Mouse (Mus musculus) heart, postnatal 36 days (tissue): ENCODE data around the gene Stum. TPM values are rescaled to one million over a fixed set of nuclear protein-coding genes. Genes with fewer than 3 reads are reported as not detected.

ENCODE experiments used
- DNase-seq, 2 experiments: peaks; one replicate each; pipeline ENCODE4 v3.0.0; 2021 to 2022
- intact Hi-C: fragments of 180-260 bp; cut with DNase I; formaldehyde crosslinking; loops from one replicate; pipeline ENCODE4 v1.15.1; 2025
- total RNA-seq, 2 experiments: library from RNA; stranded (reverse); gene quantifications; 2 replicates each; pipeline ENCODE4 v1.2.3; 2021

Stum gene
- total RNA-seq, 2 experiments from 2014 or later, result 1.3 to 1.8 TPM

- intact Hi-C loops, result no loop called here
- no peak for DNase-seq
These were observed 16.9 kb upstream of the Stum start for GRCm38 (mm10) chr1:180500218-180500617.

GRCm38 (mm10) chr1:180499766-180500165 lies 16.5 kb upstream of the Stum start:
- no peak for DNase-seq
- intact Hi-C loops, result no loop called here

GRCm38 (mm10) chr1:180492777-180493176 lies 9.5 kb upstream of the Stum start:
- intact Hi-C loops, result no loop called here
- DNase-seq, result no peak

- intact Hi-C loops, result loop anchor here (2.0 kb wide), 1 partner anchor 217 kb away; no protein-coding TSS in a partner anchor
- DNase-seq, result no peak
These were observed 2.0 kb upstream of the Stum start for GRCm38 (mm10) chr1:180485346-180485745.

GRCm38 (mm10) chr1:180482840-180483398 lies 385 bp downstream of the Stum start:
- DNase-seq, result peak in 1 of 2 experiments; percentile 10

GRCm38 (mm10) chr1:180481956-180482355 lies 1.3 kb downstream of the Stum start:
- DNase-seq, result no peak
- intact Hi-C loops, result loop anchor here (2.0 to 5.0 kb wide), 2 partner anchors 69 to 305 kb away; no protein-coding TSS in a partner anchor

More at GRCm38 (mm10) chr1:180482840-180483398, 385 bp downstream of the Stum start:
- intact Hi-C loops, result loop anchor here (2.0 to 5.0 kb wide), 2 partner anchors 68 to 306 kb away; no protein-coding TSS in a partner anchor

- DNase-seq, result no peak
- intact Hi-C loops, result loop anchor here (5.0 kb wide), 1 partner anchor 304 kb away; no protein-coding TSS in a partner anchor
These were observed 2.0 kb downstream of the Stum start for GRCm38 (mm10) chr1:180481331-180481730.

- intact Hi-C loops, result loop anchor here (5.0 kb wide), 1 partner anchor 303 kb away; no protein-coding TSS in a partner anchor
- no peak for DNase-seq
These were observed 3.0 kb downstream of the Stum start for GRCm38 (mm10) chr1:180480325-180480724.

GRCm38 (mm10) chr1:180473566-180473965 lies 9.7 kb downstream of the Stum start:
- intact Hi-C loops, result no loop called here
- peak; percentile 34 to 48 for DNase-seq

GRCm38 (mm10) chr1:180468004-180468403 lies 15.3 kb downstream of the Stum start:
- DNase-seq, result no peak
- intact Hi-C loops, result no loop called here

GRCm38 (mm10) chr1:180465620-180466019 lies 17.7 kb downstream of the Stum start:
- intact Hi-C loops, result no loop called here
- DNase-seq, result no peak

- intact Hi-C loops, result no loop called here
- DNase-seq, result no peak
These were observed 18.9 kb downstream of the Stum start for GRCm38 (mm10) chr1:180464357-180464756.

GRCm38 (mm10) chr1:180462983-180463475 lies 20.3 kb downstream of the Stum start:
- intact Hi-C loops, result no loop called here
- DNase-seq, result no peak

GRCm38 (mm10) chr1:180462396-180462795 lies 20.9 kb downstream of the Stum start:
- peak; percentile 37 to 39 for DNase-seq
- intact Hi-C loops, result no loop called here

- intact Hi-C loops, result no loop called here
- no peak for DNase-seq
These were observed 22.6 kb downstream of the Stum start for GRCm38 (mm10) chr1:180460721-180461120.

- intact Hi-C loops, result no loop called here
- DNase-seq, result peak; percentile 10 to 21
These were observed 24.6 kb downstream of the Stum start for GRCm38 (mm10) chr1:180458680-180459079.

GRCm38 (mm10) chr1:180458274-180458673 lies 25.0 kb downstream of the Stum start:
- DNase-seq, result peak in 1 of 2 experiments; percentile 19
- intact Hi-C loops, result no loop called here

GRCm38 (mm10) chr1:180449641-180450040 lies 33.7 kb downstream of the Stum start:
- intact Hi-C loops, result no loop called here
- DNase-seq, result no peak

GRCm38 (mm10) chr1:180444411-180444810 lies 38.9 kb downstream of the Stum start:
- intact Hi-C loops, result no loop called here

GRCm38 (mm10) chr1:180439496-180439895 lies 43.8 kb downstream of the Stum start:
- intact Hi-C loops, result no loop called here
- DNase-seq, result no peak

More at GRCm38 (mm10) chr1:180444411-180444810, 38.9 kb downstream of the Stum start:
- no peak for DNase-seq

- DNase-seq, result no peak
- intact Hi-C loops, result loop anchor here (1.0 to 5.0 kb wide), 3 partner anchors 49 to 327 kb away; no protein-coding TSS in a partner anchor
These were observed 48.4 kb downstream of the Stum start for GRCm38 (mm10) chr1:180434925-180435324.
